Mouse (Mus musculus): ENCODE data around the gene Piezo1.

GRCm38 (mm10) chr8:122554786-122555185 is 3.7 kb upstream of the Piezo1 start:
- TF ChIP-seq CTCF (IDR thresholded peaks at IDR 0.05; ENCODE audit: extremely low read depth, insufficient read depth, insufficient read length, insufficient replicate concordance) (no peak), POLR2A (IDR thresholded peaks at IDR 0.05; ENCODE audit: low read depth, low read length) (no peak)

Data from spleen, adult 2 months (tissue).